Mouse (Mus musculus) stomach, embryonic 16.5 days (tissue): Measurements from ENCODE around the gene Ptprd. TPM values are rescaled to one million over a fixed set of nuclear protein-coding genes. Genes with fewer than 3 reads are reported as not detected.

Source experiments
- ATAC-seq: fragments of 200-750 bp; cut with Nextera tagmentation; 2 replicates; pipeline ENCODE4 v1.8.0; 2017; ENCODE audit warnings: moderate number of reproducible peaks, moderate TSS enrichment; ENCODE audit not compliant: insufficient read depth, low FRiP score
- H3K27ac ChIP-seq: fragments of 300-500 bp; sonication (generic); 2 replicates; pipeline ENCODE4 v1.5.1; 2014; ENCODE audit warnings: low read length
- H3K27me3 ChIP-seq: fragments of 300-500 bp; sonication (generic); 2 replicates; pipeline ENCODE4 v1.6.1; 2014; ENCODE audit warnings: low read length, control low read depth, mixed read lengths; ENCODE audit not compliant: control insufficient read depth, insufficient read depth
- H3K36me3 ChIP-seq: fragments of 300-500 bp; sonication (generic); 2 replicates; pipeline ENCODE4 v1.6.1; 2014; ENCODE audit warnings: low read length; ENCODE audit not compliant: control insufficient read depth, insufficient read depth
- H3K4me1 ChIP-seq: fragments of 300-500 bp; sonication (generic); 2 replicates; pipeline ENCODE4 v1.6.1; 2014; ENCODE audit warnings: low read length, control low read depth, mixed read lengths; ENCODE audit not compliant: control insufficient read depth, insufficient read depth
- H3K4me2 ChIP-seq: fragments of 300-500 bp; sonication (generic); 2 replicates; pipeline ENCODE4 v1.6.1; 2014; ENCODE audit warnings: low read depth, low read length, mixed read lengths
- H3K4me3 ChIP-seq: fragments of 300-500 bp; sonication (generic); replicated peaks from 2 replicates; pipeline ENCODE4 v1.5.1; 2014; ENCODE audit warnings: mild to moderate bottlenecking, low read length
- H3K9ac ChIP-seq: fragments of 300-500 bp; sonication (generic); 2 replicates; pipeline ENCODE4 v1.6.1; 2014; ENCODE audit warnings: low read length
- H3K9me3 ChIP-seq: fragments of 300-500 bp; sonication (generic); replicated peaks from 2 replicates; pipeline ENCODE4 v1.6.1; 2016; ENCODE audit warnings: low read length, control low read depth; ENCODE audit not compliant: control insufficient read depth
- WGBS: fragments of 180-500 bp; shearing (Covaris S2); extraction: QIAGEN DNeasy Blood & Tissue Kit; methylation state at CpG from one replicate; pipeline ENCODE4 v1.1.7; 2014; 5-methylcytosine and 5-hydroxymethylcytosine counted together
- polyA plus RNA-seq: library from polyadenylated mRNA; unstranded; fragments of >200 nt; fragmentation: Nextera tagmentation; extraction: Ambion mirVana; gene quantifications from 2 replicates; pipeline ENCODE4 v1.2.1, GENCODE M21; 2015

Gene Ptprd
- polyA plus RNA-seq, 1 experiment from 2014 or later: 11.0 TPM

- H3K9me3 ChIP-seq: no peaks in the 10 kb centered on the region
- no peak overlapping the region for H3K27ac ChIP-seq
- H3K9ac ChIP-seq: no peak overlapping the region
- WGBS: 65% methylated on average over 2 of the region's 2 CpGs
- no peak overlapping the region for H3K4me2 ChIP-seq
- no peaks in the 10 kb centered on the region for H3K27me3 ChIP-seq
- no peak overlapping the region for H3K4me3 ChIP-seq
- H3K4me1 ChIP-seq: no peaks in the 10 kb centered on the region
- no peaks in the 10 kb centered on the region for H3K36me3 ChIP-seq
- no peak for ATAC-seq
These were observed 2067.4 kb downstream of the Ptprd start for GRCm38 (mm10) chr4:76144333-76144732.

GRCm38 (mm10) chr4:76137901-76138300 is 2073.9 kb downstream of the Ptprd start:
- no peaks in the 10 kb centered on the region for H3K27me3 ChIP-seq
- ATAC-seq: no peak
- H3K4me2 ChIP-seq: no peak overlapping the region
- no peaks in the 10 kb centered on the region for H3K36me3 ChIP-seq
- 67% methylated on average over 3 of the region's 3 CpGs for WGBS
- H3K4me3 ChIP-seq: no peak overlapping the region
- no peaks in the 10 kb centered on the region for H3K9me3 ChIP-seq
- H3K27ac ChIP-seq: no peak overlapping the region
- H3K4me1 ChIP-seq: no peaks in the 10 kb centered on the region
- no peak overlapping the region for H3K9ac ChIP-seq

GRCm38 (mm10) chr4:76136625-76137024 is 2075.1 kb downstream of the Ptprd start:
- H3K4me1 ChIP-seq: no peaks in the 10 kb centered on the region
- 88% methylated on average over 14 of the region's 14 CpGs for WGBS
- ATAC-seq: no peak

GRCm38 (mm10) chr4:76091845-76092244 is 2119.9 kb downstream of the Ptprd start:
- 90% methylated on average over 4 of the region's 4 CpGs for WGBS
- Histone ChIP-seq H3K4me2 (no peak overlapping the region), H3K36me3 (no peaks in the 10 kb centered on the region; the same call in 1 of the 2 replicates), H3K4me3 (no peak overlapping the region), H3K27me3 (no peaks in the 10 kb centered on the region), H3K9me3 (no peaks in the 10 kb centered on the region), H3K9ac (no peak overlapping the region), H3K27ac (no peak overlapping the region), H3K4me1 (no peaks in the 10 kb centered on the region)
- ATAC-seq: no peak

More at GRCm38 (mm10) chr4:76136625-76137024, 2075.1 kb downstream of the Ptprd start:
- no peak overlapping the region for H3K27ac ChIP-seq
- no peaks in the 10 kb centered on the region for H3K9me3 ChIP-seq
- no peaks in the 10 kb centered on the region for H3K36me3 ChIP-seq
- no peak overlapping the region for H3K9ac ChIP-seq
- no peak overlapping the region for H3K4me3 ChIP-seq
- no peaks in the 10 kb centered on the region for H3K27me3 ChIP-seq
- no peak overlapping the region for H3K4me2 ChIP-seq

GRCm38 (mm10) chr4:76089866-76090265 is 2121.9 kb downstream of the Ptprd start:
- H3K4me1 ChIP-seq: no peaks in the 10 kb centered on the region
- no peak overlapping the region for H3K4me3 ChIP-seq
- H3K9ac ChIP-seq: no peak overlapping the region
- no peaks in the 10 kb centered on the region; the same call in 1 of the 2 replicates for H3K36me3 ChIP-seq
- no peaks in the 10 kb centered on the region for H3K9me3 ChIP-seq
- no peak overlapping the region for H3K4me2 ChIP-seq
- ATAC-seq: no peak
- H3K27ac ChIP-seq: no peak overlapping the region
- H3K27me3 ChIP-seq: no peaks in the 10 kb centered on the region

GRCm38 (mm10) chr4:76076051-76076450 is 2135.7 kb downstream of the Ptprd start:
- Histone ChIP-seq H3K36me3 (no peaks in the 10 kb centered on the region), H3K9me3 (no peaks in the 10 kb centered on the region), H3K9ac (no peak overlapping the region), H3K4me2 (no peak overlapping the region), H3K27me3 (no peaks in the 10 kb centered on the region), H3K4me3 (no peak overlapping the region), H3K27ac (no peak overlapping the region), H3K4me1 (no peaks in the 10 kb centered on the region)
- 78% methylated on average over 1 of the region's 1 CpGs for WGBS
- ATAC-seq: no peak

GRCm38 (mm10) chr4:76073286-76073685 is 2138.5 kb downstream of the Ptprd start:
- Histone ChIP-seq H3K4me1 (no peaks in the 10 kb centered on the region), H3K4me3 (no peak overlapping the region), H3K27ac (no peak overlapping the region), H3K9ac (no peak overlapping the region), H3K36me3 (no peaks in the 10 kb centered on the region), H3K9me3 (no peaks in the 10 kb centered on the region), H3K27me3 (no peaks in the 10 kb centered on the region), H3K4me2 (no peak overlapping the region)
- 74% methylated on average over 3 of the region's 3 CpGs for WGBS
- ATAC-seq: no peak

GRCm38 (mm10) chr4:76071720-76072119 is 2140.0 kb downstream of the Ptprd start:
- Histone ChIP-seq H3K27me3 (no peaks in the 10 kb centered on the region), H3K36me3 (no peaks in the 10 kb centered on the region), H3K4me3 (no peak overlapping the region), H3K4me2 (no peak overlapping the region), H3K9me3 (no peaks in the 10 kb centered on the region), H3K9ac (no peak overlapping the region), H3K4me1 (no peaks in the 10 kb centered on the region), H3K27ac (no peak overlapping the region)
- ATAC-seq: no peak
- WGBS: 93% methylated on average over 6 of the region's 6 CpGs

- Histone ChIP-seq H3K36me3 (no peaks in the 10 kb centered on the region), H3K4me3 (no peak overlapping the region), H3K4me2 (no peak overlapping the region), H3K27ac (no peak overlapping the region), H3K4me1 (no peaks in the 10 kb centered on the region), H3K9ac (no peak overlapping the region), H3K27me3 (no peaks in the 10 kb centered on the region), H3K9me3 (no peaks in the 10 kb centered on the region)
- ATAC-seq: no peak
- 71% methylated on average over 2 of the region's 2 CpGs for WGBS
These were observed 2154.9 kb downstream of the Ptprd start for GRCm38 (mm10) chr4:76056836-76057235.

- no peaks in the 10 kb centered on the region for H3K27me3 ChIP-seq
- H3K9ac ChIP-seq: no peak overlapping the region
- H3K36me3 ChIP-seq: no peaks in the 10 kb centered on the region
- H3K27ac ChIP-seq: no peak overlapping the region
- H3K9me3 ChIP-seq: no peaks in the 10 kb centered on the region
- no peak overlapping the region for H3K4me3 ChIP-seq
- 56% methylated on average over 2 of the region's 2 CpGs for WGBS
- no peak overlapping the region for H3K4me2 ChIP-seq
- ATAC-seq: no peak
- no peaks in the 10 kb centered on the region; the same call in 1 of the 2 replicates for H3K4me1 ChIP-seq
These were observed 2166.1 kb downstream of the Ptprd start for GRCm38 (mm10) chr4:76045650-76046049.
